Mouse (Mus musculus) olfactory bulb, adult 2 months (tissue): Measurements from ENCODE around the gene H2afy2. TPM values are rescaled to one million over a fixed set of nuclear protein-coding genes. Genes with fewer than 3 reads are reported as not detected.

Experiments
- H3K27ac ChIP-seq: fragments of 200-500 bp; 2 replicates; pipeline ENCODE4 v1.5.1; 2012; ENCODE audit warnings: low read depth, low read length; ENCODE audit not compliant: insufficient read depth
- H3K4me1 ChIP-seq: fragments of 200-500 bp; 2 replicates; pipeline ENCODE4 v1.6.1; 2012; ENCODE audit warnings: low read length; ENCODE audit not compliant: control insufficient read depth, insufficient read depth
- H3K4me3 ChIP-seq: fragments of 200-500 bp; 2 replicates; pipeline ENCODE4 v1.5.1; 2012; ENCODE audit warnings: mild to moderate bottlenecking, low read depth, low read length, moderate library complexity; ENCODE audit not compliant: insufficient read depth
- CTCF ChIP-seq: fragments of 200-500 bp; IDR thresholded peaks from 2 replicates; pipeline ENCODE4 v1.5.1; 2012; ENCODE audit warnings: low read depth, mild to moderate bottlenecking, low read length, moderate library complexity; ENCODE audit not compliant: insufficient read depth
- POLR2A ChIP-seq: fragments of 200-500 bp; IDR thresholded peaks from 2 replicates; pipeline ENCODE4 v1.6.1; 2012; ENCODE audit warnings: mild to moderate bottlenecking, low read depth, low read length, moderate library complexity; ENCODE audit not compliant: insufficient read depth
- WGBS: fragments of 180-500 bp; shearing (Covaris S2); methylation state at CpG from one replicate; pipeline ENCODE4 v1.1.7; 2018; 5-methylcytosine and 5-hydroxymethylcytosine counted together
- polyA plus RNA-seq: library from polyadenylated mRNA; stranded (reverse); fragments of >200 nt; gene quantifications from 2 replicates; pipeline ENCODE4 v1.2.4, GENCODE M21; 2012; ENCODE audit warnings: low replicate concordance; ENCODE audit not compliant: missing spikeins, insufficient read depth, insufficient read length

H2afy2 gene
- polyA plus RNA-seq, 1 experiment, result not detected

DNA sequence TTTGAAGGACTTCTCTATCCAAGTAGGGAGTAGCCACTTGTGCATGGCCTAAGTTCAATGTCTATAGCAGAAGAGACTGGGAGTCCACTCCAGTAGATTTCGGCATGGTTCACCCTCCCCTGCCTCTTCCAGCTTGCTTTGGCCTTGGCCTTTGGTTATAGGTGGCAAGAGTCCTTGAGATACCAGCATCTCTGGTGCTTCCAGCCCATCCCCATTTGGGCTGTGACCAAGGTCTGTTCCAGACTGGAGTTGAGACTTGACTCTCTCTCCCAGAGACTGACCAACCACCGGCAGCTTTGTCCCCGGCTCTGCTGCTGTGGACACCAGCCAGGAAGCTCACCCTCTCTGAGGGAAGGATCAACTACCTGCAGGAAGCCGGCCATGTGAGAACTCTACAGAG lies 45.8 kb downstream of the H2afy2 start:
- Histone ChIP-seq H3K4me1 (peaks cover 11% of the 10 kb centered on the region), H3K27ac (no peak overlapping the region), H3K4me3 (no peak overlapping the region)
- TF ChIP-seq CTCF (no peak), POLR2A (no peak)
- WGBS, result 91% methylated on average over 4 of the region's 4 CpGs

DNA sequence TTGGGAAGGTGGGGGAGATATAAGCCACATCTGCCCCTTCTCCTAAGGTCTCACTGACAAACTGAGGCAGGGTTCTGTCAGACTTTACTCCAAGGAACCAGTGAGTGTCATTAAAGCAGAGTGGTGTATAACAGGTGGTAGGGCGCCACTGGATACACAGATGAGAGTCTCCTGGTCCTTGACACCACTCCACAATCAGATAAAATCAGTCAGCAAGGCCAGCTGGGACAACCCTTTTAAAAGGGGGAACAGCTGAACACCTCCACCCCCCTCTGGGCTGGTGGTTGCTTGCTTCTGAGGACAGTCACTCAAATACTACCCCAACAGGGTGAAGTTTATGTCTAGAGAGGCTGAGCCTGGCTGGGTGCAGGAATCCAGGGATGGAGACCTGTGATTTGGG lies 46.4 kb downstream of the H2afy2 start:
- H3K27ac ChIP-seq, result no peak overlapping the region
- 96% methylated on average over 1 of the region's 1 CpGs for WGBS

GRCm38 (mm10) chr10:61736671-61737078 lies 47.3 kb downstream of the H2afy2 start:
- Histone ChIP-seq H3K4me1 (peaks cover 11% of the 10 kb centered on the region), H3K4me3 (0 out of 2 replicates have a peak overlapping the region, but pooled peaks have one; percentile 9), H3K27ac (peak overlapping the region; percentile 46)
- TF ChIP-seq CTCF (no peak), POLR2A (no peak)
- WGBS, result 43% methylated on average over 10 of the region's 10 CpGs

More for the DNA sequence above, 46.4 kb downstream of the H2afy2 start:
- no peak overlapping the region for H3K4me3 ChIP-seq
- TF ChIP-seq CTCF (no peak), POLR2A (no peak)
- peaks cover 11% of the 10 kb centered on the region for H3K4me1 ChIP-seq

DNA sequence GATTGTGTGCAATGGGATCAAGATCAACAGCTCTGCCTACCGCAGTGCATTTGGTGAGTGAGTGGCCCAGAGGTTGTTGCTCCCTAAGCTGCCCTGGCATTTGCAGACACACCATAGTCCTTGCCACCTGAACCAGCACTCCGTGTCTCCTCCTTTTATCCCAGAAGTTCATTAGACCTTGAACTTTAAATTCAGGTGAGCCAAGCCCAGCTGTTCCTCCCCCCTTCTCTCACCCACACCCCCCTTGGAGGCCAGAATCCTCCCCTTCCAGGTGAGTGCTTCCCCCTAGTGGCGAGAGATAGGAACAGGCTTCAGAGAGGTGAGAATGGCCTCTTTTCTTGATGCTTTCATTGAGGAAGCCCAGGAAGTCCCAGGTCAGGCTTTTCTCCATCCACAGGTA lies 49.6 kb downstream of the H2afy2 start:
- Histone ChIP-seq H3K27ac (no peak overlapping the region), H3K4me3 (no peak overlapping the region), H3K4me1 (peaks cover 11% of the 10 kb centered on the region)
- WGBS, result 57% methylated on average over 3 of the region's 3 CpGs
- TF ChIP-seq CTCF (peak; percentile 85), POLR2A (no peak)

DNA sequence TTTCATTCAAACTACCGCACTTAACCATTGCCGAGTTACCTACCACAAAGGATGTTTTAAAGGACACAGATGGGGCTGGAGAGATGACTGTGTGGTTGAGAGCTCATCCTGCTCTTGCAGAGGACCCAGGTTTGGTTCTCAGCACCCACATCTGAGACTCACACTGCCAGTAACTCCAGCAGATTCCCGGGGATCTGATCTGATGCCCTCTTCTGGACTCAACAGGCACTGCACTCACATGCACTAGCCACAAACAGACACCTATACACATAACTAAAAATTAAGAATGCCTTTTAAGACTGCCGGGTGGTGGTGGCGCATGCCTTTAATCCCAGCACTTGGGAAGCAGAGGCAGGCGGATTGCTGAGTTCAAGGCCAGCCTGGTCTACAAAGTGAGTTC lies 53.8 kb downstream of the H2afy2 start:
- TF ChIP-seq CTCF (no peak), POLR2A (no peak)
- H3K4me1 ChIP-seq, result no peaks in the 10 kb centered on the region; the same call in 1 of the 2 replicates
- no peak overlapping the region for H3K27ac ChIP-seq
- H3K4me3 ChIP-seq, result no peak overlapping the region
- 93% methylated on average over 6 of the region's 6 CpGs for WGBS

DNA sequence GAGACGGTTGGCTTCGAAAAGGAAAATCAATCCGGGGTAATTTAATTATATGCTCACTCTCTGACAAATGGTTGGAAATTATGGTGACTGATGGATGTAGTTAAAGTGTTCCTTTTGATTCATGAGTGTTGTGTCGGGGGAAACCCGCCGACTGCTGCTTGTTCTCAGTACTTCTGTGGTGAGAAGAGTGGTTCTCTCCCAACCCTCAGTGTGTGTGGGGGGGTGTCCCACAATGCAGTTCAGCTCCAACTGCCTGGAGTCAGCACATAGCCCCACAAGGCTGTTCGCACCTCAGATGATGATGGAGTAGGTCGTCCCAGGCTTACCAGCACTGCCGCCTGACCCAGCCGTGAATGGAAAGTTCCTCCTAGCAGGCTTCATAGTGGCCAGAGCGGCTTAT lies 54.8 kb downstream of the H2afy2 start:
- no peak overlapping the region for H3K4me3 ChIP-seq
- no peaks in the 10 kb centered on the region; the same call in 1 of the 2 replicates for H3K4me1 ChIP-seq
- WGBS, result 80% methylated on average over 11 of the region's 11 CpGs
- TF ChIP-seq CTCF (no peak), POLR2A (no peak)
- no peak overlapping the region for H3K27ac ChIP-seq

- H3K4me1 ChIP-seq, result no peaks in the 10 kb centered on the region; the same call in 1 of the 2 replicates
Observed at GRCm38 (mm10) chr10:61723271-61723670, 60.7 kb downstream of the H2afy2 start.

DNA sequence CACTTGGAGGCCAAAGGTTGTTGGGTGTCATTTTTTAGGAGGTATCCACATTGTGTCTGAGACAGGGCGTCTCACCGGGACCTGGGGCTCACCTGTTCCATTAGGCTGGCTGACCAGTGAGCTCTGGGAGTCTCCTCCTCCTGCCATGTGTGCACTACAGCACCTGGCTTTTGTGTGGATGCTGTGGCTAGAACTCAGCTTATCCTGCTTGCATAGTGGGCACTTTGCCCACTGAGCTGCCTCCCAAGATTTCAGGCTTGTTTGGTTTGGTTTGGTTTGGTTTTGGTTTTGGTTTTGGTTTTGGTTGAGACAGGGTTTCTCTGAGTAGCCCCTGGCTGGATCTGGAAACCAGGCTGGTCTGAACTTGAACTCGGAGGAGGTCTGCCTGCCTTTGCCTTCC lies 61.7 kb downstream of the H2afy2 start:
- 92% methylated on average over 3 of the region's 3 CpGs for WGBS
- no peak for TF ChIP-seq POLR2A
- TF ChIP-seq CTCF, result no peak
- Histone ChIP-seq H3K4me3 (no peak overlapping the region), H3K27ac (no peak overlapping the region), H3K4me1 (no peaks in the 10 kb centered on the region; the same call in 1 of the 2 replicates)

More at GRCm38 (mm10) chr10:61723271-61723670, 60.7 kb downstream of the H2afy2 start:
- no peak overlapping the region for H3K27ac ChIP-seq
- no peak for TF ChIP-seq POLR2A
- TF ChIP-seq CTCF, result no peak
- H3K4me3 ChIP-seq, result no peak overlapping the region
- 63% methylated on average over 6 of the region's 6 CpGs for WGBS

DNA sequence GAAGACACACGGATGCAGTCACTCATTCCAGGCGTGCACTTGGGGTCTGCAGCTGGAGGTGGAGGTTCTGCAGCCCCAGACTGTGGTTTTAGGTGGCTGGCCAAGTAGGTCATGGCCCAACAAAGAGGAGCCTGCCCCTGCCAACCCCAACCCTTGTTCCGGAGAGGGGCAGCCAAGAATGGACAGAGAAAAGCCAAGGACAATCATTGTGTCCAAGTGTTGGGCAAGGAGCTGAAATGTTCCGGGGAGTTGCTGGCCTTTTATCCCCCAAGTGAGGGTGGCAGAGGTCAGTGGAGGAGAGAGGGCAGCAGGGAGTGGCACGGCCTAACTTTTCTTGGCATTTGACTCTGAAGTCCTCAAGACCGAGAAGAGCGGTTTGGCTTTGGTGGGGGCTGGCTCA lies 63.6 kb downstream of the H2afy2 start:
- H3K27ac ChIP-seq, result no peak overlapping the region
- 80% methylated on average over 7 of the region's 7 CpGs for WGBS
- TF ChIP-seq POLR2A, result no peak
- no peak for TF ChIP-seq CTCF
- H3K4me1 ChIP-seq, result peaks cover 5% of the 10 kb centered on the region
- no peak overlapping the region for H3K4me3 ChIP-seq
